Mouse (Mus musculus) kidney, adult 10 weeks (tissue): Measurements from ENCODE around the gene Cdh23. TPM values are rescaled to one million over a fixed set of nuclear protein-coding genes. Genes with fewer than 3 reads are reported as not detected.

Experiments used
- polyA plus RNA-seq: library from polyadenylated mRNA; stranded (reverse); fragments of 350-450 nt; fragmentation: Illumina TruSeq; extraction: RNeasy Lipid Tissue Mini Kit (QIAGEN cat#74804); gene quantifications from one replicate; pipeline ENCODE4 v1.2.3, GENCODE M21; 2014; ENCODE audit warnings: low read depth, low replicate concordance

Gene Cdh23
- not detected for polyA plus RNA-seq

GRCm38 (mm10) chr10:60696390-60696789 is at the start of gene Cdh23:
Gene Cdh23, minus strand, starts transcription at chr10:60696490.

GRCm38 (mm10) chr10:60399449-60399848 is 296.8 kb downstream of the Cdh23 start, which contains the start of gene Gm17455:
Gene Gm17455, plus strand, starts transcription at chr10:60399726.

GRCm38 (mm10) chr10:60346701-60347405 is 349.4 kb downstream of the Cdh23 start, which contains the start of gene Vsir:
Gene Vsir, plus strand, starts transcription at chr10:60346851.

GRCm38 (mm10) chr10:60277207-60278005 is 418.9 kb downstream of the Cdh23 start, which contains the start of gene Psap:
Gene Psap, plus strand, starts transcription at chr10:60277627.

Other genes with a start within 250 kb of the Cdh23 start
- gene Slc29a3, start 56.3 kb upstream of the Cdh23 start, polyA plus RNA-seq, result 63.4 TPM
- 0.65 TPM for gene Unc5b, start 135.1 kb upstream of the Cdh23 start, polyA plus RNA-seq